Mouse (Mus musculus): Measurements from ENCODE around the gene Kcnh2. TPM values are rescaled to one million over a fixed set of nuclear protein-coding genes. Genes with fewer than 3 reads are reported as not detected.

Gene Kcnh2
- polyA plus RNA-seq, 1 experiment = 65.8 TPM

- DNase-seq (ENCODE audit: extremely low spot score in 1 of 2, low spot score in 1 of 2) = no peak
These were observed 29.4 kb downstream of the Kcnh2 start for GRCm38 (mm10) chr5:24321711-24322682.

GRCm38 (mm10) chr5:24320894-24321293 lies 30.5 kb downstream of the Kcnh2 start:
- DNase-seq (ENCODE audit: extremely low spot score in 1 of 2, low spot score in 1 of 2) = no peak

GRCm38 (mm10) chr5:24320467-24320813 lies 31.0 kb downstream of the Kcnh2 start:
- peak in 1 of 2 experiments; percentile 50 for DNase-seq (ENCODE audit: extremely low spot score in 1 of 2, low spot score in 1 of 2)

GRCm38 (mm10) chr5:24319776-24320466 lies 31.5 kb downstream of the Kcnh2 start:
- no peak for DNase-seq (ENCODE audit: extremely low spot score in 1 of 2, low spot score in 1 of 2)

GRCm38 (mm10) chr5:24309223-24309622 lies 42.2 kb downstream of the Kcnh2 start:
- DNase-seq (ENCODE audit: extremely low spot score in 1 of 2, low spot score in 1 of 2) = no peak

- DNase-seq (ENCODE audit: extremely low spot score in 1 of 2, low spot score in 1 of 2) = no peak
These were observed 42.8 kb downstream of the Kcnh2 start for GRCm38 (mm10) chr5:24308621-24309020.

GRCm38 (mm10) chr5:24307118-24307777 lies 44.2 kb downstream of the Kcnh2 start:
- no peak for DNase-seq (ENCODE audit: extremely low spot score in 1 of 2, low spot score in 1 of 2)

- no peak for DNase-seq (ENCODE audit: extremely low spot score in 1 of 2, low spot score in 1 of 2)
These were observed 48.2 kb downstream of the Kcnh2 start for GRCm38 (mm10) chr5:24303199-24303598.

GRCm38 (mm10) chr5:24299845-24300589 lies 51.4 kb downstream of the Kcnh2 start:
- DNase-seq (ENCODE audit: extremely low spot score in 1 of 2, low spot score in 1 of 2) = no peak

GRCm38 (mm10) chr5:24291954-24292353 lies 59.5 kb downstream of the Kcnh2 start:
- no peak for DNase-seq (ENCODE audit: extremely low spot score in 1 of 2, low spot score in 1 of 2)

- DNase-seq (ENCODE audit: extremely low spot score in 1 of 2, low spot score in 1 of 2) = no peak
These were observed 65.0 kb downstream of the Kcnh2 start for GRCm38 (mm10) chr5:24286221-24286970.

GRCm38 (mm10) chr5:24284145-24284544 lies 67.3 kb downstream of the Kcnh2 start:
- no peak for DNase-seq (ENCODE audit: extremely low spot score in 1 of 2, low spot score in 1 of 2)

- DNase-seq (ENCODE audit: extremely low spot score in 1 of 2, low spot score in 1 of 2) = no peak
These were observed 68.2 kb downstream of the Kcnh2 start for GRCm38 (mm10) chr5:24283181-24283580.

GRCm38 (mm10) chr5:24280523-24280922 lies 70.9 kb downstream of the Kcnh2 start:
- DNase-seq (ENCODE audit: extremely low spot score in 1 of 2, low spot score in 1 of 2) = no peak

GRCm38 (mm10) chr5:24279527-24279926 lies 71.9 kb downstream of the Kcnh2 start:
- no peak for DNase-seq (ENCODE audit: extremely low spot score in 1 of 2, low spot score in 1 of 2)

- no peak for DNase-seq (ENCODE audit: extremely low spot score in 1 of 2, low spot score in 1 of 2)
These were observed 73.2 kb downstream of the Kcnh2 start for GRCm38 (mm10) chr5:24278206-24278605.

- DNase-seq (ENCODE audit: extremely low spot score in 1 of 2, low spot score in 1 of 2) = no peak
These were observed 77.5 kb downstream of the Kcnh2 start for GRCm38 (mm10) chr5:24273683-24274621.

GRCm38 (mm10) chr5:24270941-24271340 lies 80.5 kb downstream of the Kcnh2 start:
- no peak for DNase-seq (ENCODE audit: extremely low spot score in 1 of 2, low spot score in 1 of 2)
